Mouse (Mus musculus) limb, embryonic 15.5 days (tissue): ENCODE results near the gene Epb41l2. TPM values are rescaled to one million over a fixed set of nuclear protein-coding genes. Genes with fewer than 3 reads are reported as not detected.
A peak's percentile ranks its signal among the peaks of the same experiment; 100 is the strongest.

ENCODE experiments used
- ATAC-seq: fragments of 200-750 bp; cut with Nextera tagmentation; 2 replicates; pipeline ENCODE4 v1.8.0; 2017; ENCODE audit warnings: low read depth, moderate TSS enrichment; ENCODE audit not compliant: insufficient number of reproducible peaks, low FRiP score, low TSS enrichment
- H3K27ac ChIP-seq: fragments of 300-500 bp; sonication (generic); 2 replicates; pipeline ENCODE4 v1.5.1; 2015; ENCODE audit warnings: moderate library complexity, mild to moderate bottlenecking, inconsistent platforms
- H3K27me3 ChIP-seq: fragments of 300-500 bp; sonication (generic); 2 replicates; pipeline ENCODE4 v1.6.1; 2015; ENCODE audit warnings: inconsistent platforms
- H3K36me3 ChIP-seq: fragments of 300-500 bp; sonication (generic); 2 replicates; pipeline ENCODE4 v1.6.1; 2015; ENCODE audit warnings: inconsistent platforms
- H3K4me1 ChIP-seq: fragments of 300-500 bp; sonication (generic); 2 replicates; pipeline ENCODE4 v1.6.1; 2015; ENCODE audit warnings: inconsistent platforms
- H3K4me2 ChIP-seq: fragments of 300-500 bp; sonication (generic); 2 replicates; pipeline ENCODE4 v1.6.1; 2015; ENCODE audit warnings: mild to moderate bottlenecking, inconsistent platforms
- H3K4me3 ChIP-seq: fragments of 300-500 bp; sonication (generic); 2 replicates; pipeline ENCODE4 v1.5.1; 2015; ENCODE audit warnings: mild to moderate bottlenecking, inconsistent platforms
- H3K9ac ChIP-seq: fragments of 300-500 bp; sonication (generic); 2 replicates; pipeline ENCODE4 v1.6.1; 2015; ENCODE audit warnings: inconsistent platforms
- H3K9me3 ChIP-seq: fragments of 300-500 bp; sonication (generic); 2 replicates; pipeline ENCODE4 v1.6.1; 2016; ENCODE audit warnings: inconsistent platforms
- WGBS: fragments of 180-500 bp; shearing (Covaris S2); methylation state at CpG from one replicate; pipeline ENCODE4 v1.1.7; 2015; 5-methylcytosine and 5-hydroxymethylcytosine counted together
- polyA plus RNA-seq: library from polyadenylated mRNA; unstranded; fragments of >200 nt; fragmentation: Nextera tagmentation; extraction: Ambion mirVana; gene quantifications from 2 replicates; pipeline ENCODE4 v1.2.1, GENCODE M21; 2015

Epb41l2 gene
- polyA plus RNA-seq, 1 experiment from 2014 or later = 79.7 TPM

DNA sequence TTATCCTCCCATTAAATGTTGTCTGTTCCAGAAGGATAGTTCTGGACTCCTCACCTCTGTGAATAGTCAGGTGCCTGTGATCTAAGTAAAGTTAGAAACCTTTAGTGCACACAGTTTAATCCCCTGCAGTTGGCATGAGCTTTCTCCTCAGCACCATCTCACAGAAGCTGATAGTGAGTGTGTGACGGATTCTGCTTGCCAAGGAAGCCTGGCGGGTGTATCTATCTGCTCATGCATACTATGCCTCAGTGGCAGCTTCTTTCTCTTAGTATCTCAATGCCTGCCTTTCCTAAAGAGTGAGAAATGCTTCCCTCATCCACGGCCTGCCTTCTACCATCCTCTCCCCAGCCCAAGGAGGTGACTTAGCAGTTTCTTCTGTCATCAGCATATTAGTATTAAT, 103.1 kb downstream of the Epb41l2 start:
- no peak overlapping the region for H3K9ac ChIP-seq
- H3K4me1 ChIP-seq = no peaks in the 10 kb centered on the region
- no peak overlapping the region for H3K27ac ChIP-seq
- no peak for ATAC-seq
- no peak overlapping the region for H3K4me3 ChIP-seq
- H3K9me3 ChIP-seq = no peaks in the 10 kb centered on the region
- no peaks in the 10 kb centered on the region for H3K36me3 ChIP-seq
- no peaks in the 10 kb centered on the region for H3K27me3 ChIP-seq
- WGBS = 69% methylated on average over 3 of the region's 3 CpGs
- H3K4me2 ChIP-seq = no peak overlapping the region

DNA sequence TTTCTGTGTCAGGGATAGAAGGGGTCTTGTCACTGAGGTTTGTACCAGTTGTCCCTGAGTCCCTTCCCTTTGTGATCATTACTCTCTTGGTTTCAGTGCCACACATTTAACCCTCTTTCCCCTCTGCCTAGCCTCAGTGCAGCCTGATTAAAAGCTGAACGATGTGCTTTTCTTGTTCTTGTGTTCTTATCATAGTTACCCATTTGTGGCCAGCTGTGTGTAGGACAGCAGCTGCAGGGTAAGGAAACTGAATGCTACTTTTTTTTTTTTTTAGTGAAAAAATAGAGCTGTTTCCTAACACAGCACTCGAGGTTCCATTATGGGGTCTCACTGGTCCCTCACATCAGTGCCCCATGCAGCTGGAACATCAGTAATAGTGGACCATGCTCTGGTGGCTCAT, 106.9 kb downstream of the Epb41l2 start:
- no peaks in the 10 kb centered on the region for H3K27me3 ChIP-seq
- no peak overlapping the region for H3K4me2 ChIP-seq
- no peak overlapping the region for H3K9ac ChIP-seq
- ATAC-seq = no peak
- peaks cover 8% of the 10 kb centered on the region for H3K36me3 ChIP-seq
- no peaks in the 10 kb centered on the region for H3K9me3 ChIP-seq
- H3K4me3 ChIP-seq = no peak overlapping the region
- H3K27ac ChIP-seq = no peak overlapping the region
- WGBS = 56% methylated on average over 2 of the region's 2 CpGs
- no peaks in the 10 kb centered on the region for H3K4me1 ChIP-seq

GRCm38 (mm10) chr10:25471944-25472343, 112.3 kb downstream of the Epb41l2 start:
- Histone ChIP-seq H3K27me3 (no peaks in the 10 kb centered on the region), H3K4me3 (no peak overlapping the region), H3K9me3 (no peaks in the 10 kb centered on the region), H3K9ac (no peak overlapping the region), H3K4me1 (no peaks in the 10 kb centered on the region), H3K36me3 (peaks cover 29% of the 10 kb centered on the region), H3K27ac (no peak overlapping the region), H3K4me2 (no peak overlapping the region)
- WGBS = 60% methylated on average over 2 of the region's 2 CpGs
- no peak for ATAC-seq

DNA sequence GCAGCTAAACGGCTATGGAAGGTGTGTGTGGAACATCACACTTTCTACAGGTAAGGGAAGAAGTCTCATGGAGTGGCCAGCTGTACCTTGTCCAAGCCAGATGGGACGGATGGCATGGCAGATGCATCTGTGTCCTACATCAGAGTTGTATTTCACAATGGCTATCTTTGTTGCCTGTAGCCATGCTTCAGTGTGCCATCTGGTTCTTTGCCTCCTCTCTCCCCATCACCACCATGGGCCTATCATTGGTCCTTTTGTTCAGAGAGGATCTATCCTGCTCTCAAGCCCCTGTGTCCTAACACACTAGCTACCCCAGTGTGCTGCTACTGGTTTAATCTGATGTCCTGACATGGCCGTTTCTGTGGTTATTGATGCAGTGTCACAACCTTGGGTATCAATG, 120.1 kb downstream of the Epb41l2 start:
- Histone ChIP-seq H3K36me3 (peaks cover 20% of the 10 kb centered on the region), H3K4me3 (no peak overlapping the region), H3K27me3 (no peaks in the 10 kb centered on the region), H3K9ac (no peak overlapping the region), H3K4me2 (no peak overlapping the region), H3K9me3 (no peaks in the 10 kb centered on the region), H3K4me1 (no peaks in the 10 kb centered on the region), H3K27ac (no peak overlapping the region)
- 83% methylated on average over 3 of the region's 3 CpGs for WGBS
- ATAC-seq = no peak

DNA sequence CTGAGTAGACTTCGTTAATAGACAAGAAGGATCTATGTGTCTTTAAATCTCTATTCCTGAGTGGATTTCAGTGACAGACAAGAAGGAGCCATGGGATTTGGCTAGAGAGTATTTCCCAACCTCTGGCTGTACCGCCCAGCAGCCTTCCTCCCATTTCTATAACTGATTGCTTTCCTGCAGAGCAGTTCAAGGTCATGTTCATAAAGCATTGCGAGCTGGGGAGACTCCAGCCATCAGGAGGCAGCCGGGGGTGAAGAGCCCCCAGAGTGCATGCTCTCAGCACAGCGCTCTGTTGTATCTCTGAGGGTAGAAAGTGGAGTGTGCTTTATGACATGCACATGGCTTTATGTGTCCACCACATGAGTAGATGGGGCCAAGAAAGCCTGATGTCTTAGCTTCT, 123.2 kb downstream of the Epb41l2 start:
- Histone ChIP-seq H3K27me3 (no peaks in the 10 kb centered on the region), H3K9me3 (no peaks in the 10 kb centered on the region), H3K36me3 (peaks cover 22% of the 10 kb centered on the region)

GRCm38 (mm10) chr10:25488456-25488855, 128.9 kb downstream of the Epb41l2 start:
- Histone ChIP-seq H3K9ac (no peak overlapping the region), H3K36me3 (peaks cover 14% of the 10 kb centered on the region; the same call in 1 of the 2 replicates), H3K27ac (no peak overlapping the region), H3K4me2 (no peak overlapping the region), H3K27me3 (no peaks in the 10 kb centered on the region), H3K4me1 (no peaks in the 10 kb centered on the region), H3K9me3 (no peaks in the 10 kb centered on the region), H3K4me3 (no peak overlapping the region)
- no peak for ATAC-seq
- 20% methylated on average over 1 of the region's 1 CpGs for WGBS

More for the DNA sequence above, 123.2 kb downstream of the Epb41l2 start:
- Histone ChIP-seq H3K4me2 (no peak overlapping the region), H3K27ac (no peak overlapping the region), H3K9ac (no peak overlapping the region), H3K4me1 (no peaks in the 10 kb centered on the region), H3K4me3 (no peak overlapping the region)
- WGBS = 63% methylated on average over 5 of the region's 5 CpGs
- ATAC-seq = no peak

DNA sequence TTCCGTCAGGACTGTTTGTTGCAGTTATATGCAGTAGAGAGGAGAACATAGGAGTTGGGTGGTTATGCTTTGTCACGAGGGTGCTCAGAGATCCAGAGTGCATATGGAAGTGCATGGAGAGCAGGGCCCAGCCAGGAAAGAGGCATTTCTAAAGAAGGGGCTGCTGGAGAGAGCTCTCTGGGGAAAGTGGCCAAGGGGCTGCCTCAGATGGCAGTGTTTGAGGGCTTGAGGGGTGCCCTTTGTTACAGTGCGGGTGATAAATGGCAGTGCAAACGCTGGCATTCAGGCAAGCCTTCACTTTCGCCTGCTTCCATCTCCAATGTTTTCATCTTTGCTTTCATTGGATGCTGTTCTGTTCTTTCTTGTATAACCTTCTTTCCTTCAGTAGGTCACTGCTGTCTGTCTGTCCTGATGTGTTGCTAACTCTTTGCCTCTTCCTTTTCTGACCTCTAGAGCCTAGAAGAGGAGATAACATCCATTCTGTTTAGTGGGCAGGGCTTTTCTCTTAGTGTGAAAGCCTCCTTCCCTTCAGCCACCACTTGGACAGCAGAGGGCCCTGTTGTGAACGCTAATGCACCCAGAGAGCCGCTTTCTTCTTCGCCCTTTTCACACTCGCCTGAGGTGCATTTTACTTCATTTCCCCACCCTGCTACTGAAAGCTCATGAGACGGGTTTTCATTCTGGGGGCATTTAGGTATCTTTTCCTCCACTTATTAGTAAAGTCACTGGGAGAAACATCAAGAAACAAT, 139.9 kb downstream of the Epb41l2 start:
- 63% methylated on average over 10 of the region's 10 CpGs for WGBS
- no peak for ATAC-seq
- no peak overlapping the region for H3K4me3 ChIP-seq
- no peaks in the 10 kb centered on the region for H3K9me3 ChIP-seq
- no peaks in the 10 kb centered on the region for H3K27me3 ChIP-seq
- no peak overlapping the region for H3K9ac ChIP-seq
- no peak overlapping the region for H3K27ac ChIP-seq
- no peaks in the 10 kb centered on the region for H3K4me1 ChIP-seq
- no peak overlapping the region for H3K4me2 ChIP-seq
- H3K36me3 ChIP-seq = peaks cover 32% of the 10 kb centered on the region

DNA sequence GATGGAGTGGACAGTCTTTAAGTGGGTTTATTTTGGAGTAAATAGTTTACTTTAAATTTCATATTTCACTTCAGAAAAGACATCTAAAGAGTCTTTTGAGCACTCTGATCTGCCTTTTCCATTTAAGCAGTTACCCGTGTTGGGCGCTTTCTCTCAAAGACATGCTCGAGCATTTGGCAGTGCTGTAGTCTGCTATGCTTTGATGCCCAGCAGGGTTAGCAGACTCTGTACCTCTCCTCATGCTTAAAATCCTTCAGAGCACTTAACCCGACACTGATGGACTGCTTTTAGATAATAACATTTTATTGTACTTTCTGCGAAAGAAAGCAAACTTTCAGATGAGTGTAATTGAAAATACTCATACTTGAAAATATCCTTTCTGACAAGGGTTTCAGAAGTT, 143.7 kb downstream of the Epb41l2 start:
- Histone ChIP-seq H3K4me2 (no peak overlapping the region), H3K9me3 (no peaks in the 10 kb centered on the region), H3K27me3 (no peaks in the 10 kb centered on the region), H3K4me1 (no peaks in the 10 kb centered on the region), H3K36me3 (peaks cover 42% of the 10 kb centered on the region), H3K4me3 (no peak overlapping the region), H3K9ac (no peak overlapping the region), H3K27ac (no peak overlapping the region)
- ATAC-seq = no peak
- 83% methylated on average over 5 of the region's 5 CpGs for WGBS

GRCm38 (mm10) chr10:25513821-25514220, 154.2 kb downstream of the Epb41l2 start:
- Histone ChIP-seq H3K9me3 (no peaks in the 10 kb centered on the region), H3K4me1 (no peaks in the 10 kb centered on the region), H3K27me3 (no peaks in the 10 kb centered on the region), H3K9ac (no peak overlapping the region), H3K27ac (no peak overlapping the region), H3K4me3 (no peak overlapping the region), H3K4me2 (no peak overlapping the region), H3K36me3 (peaks cover 44% of the 10 kb centered on the region)
- 51% methylated on average over 1 of the region's 1 CpGs for WGBS
- ATAC-seq = no peak

- ATAC-seq = no peak
- Histone ChIP-seq H3K4me2 (no peak overlapping the region), H3K9ac (no peak overlapping the region), H3K4me3 (no peak overlapping the region), H3K27me3 (no peaks in the 10 kb centered on the region), H3K9me3 (no peaks in the 10 kb centered on the region), H3K36me3 (peaks cover 38% of the 10 kb centered on the region), H3K4me1 (no peaks in the 10 kb centered on the region), H3K27ac (no peak overlapping the region)
- WGBS = 89% methylated on average over 3 of the region's 3 CpGs
Observed at GRCm38 (mm10) chr10:25519954-25520353, 160.4 kb downstream of the Epb41l2 start.

DNA sequence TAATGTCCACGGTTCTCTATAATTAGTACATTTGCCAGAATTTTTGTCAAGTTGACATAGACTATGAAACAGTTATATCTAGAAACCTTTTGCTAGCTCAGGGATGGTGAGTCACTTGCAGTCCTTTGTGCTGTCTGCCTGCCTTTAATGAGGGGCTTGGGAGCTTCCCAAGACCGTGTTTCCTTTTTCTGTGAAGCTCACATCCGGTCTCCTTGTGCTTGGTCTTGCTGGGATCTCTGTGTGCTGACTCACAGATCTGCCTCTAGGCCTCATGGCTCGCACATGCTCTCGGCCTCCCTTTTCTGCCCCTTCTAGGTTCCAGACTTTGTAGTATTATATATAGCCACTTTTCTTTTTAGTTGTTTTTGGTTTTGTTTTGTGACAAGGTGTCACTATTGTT, 160.8 kb downstream of the Epb41l2 start:
- no peak for ATAC-seq
- H3K4me3 ChIP-seq = no peak overlapping the region
- H3K27me3 ChIP-seq = no peaks in the 10 kb centered on the region
- H3K4me2 ChIP-seq = no peak overlapping the region
- WGBS = 84% methylated on average over 5 of the region's 5 CpGs
- no peaks in the 10 kb centered on the region for H3K4me1 ChIP-seq
- no peak overlapping the region for H3K9ac ChIP-seq
- H3K36me3 ChIP-seq = peaks cover 33% of the 10 kb centered on the region
- no peak overlapping the region for H3K27ac ChIP-seq
- H3K9me3 ChIP-seq = no peaks in the 10 kb centered on the region

DNA sequence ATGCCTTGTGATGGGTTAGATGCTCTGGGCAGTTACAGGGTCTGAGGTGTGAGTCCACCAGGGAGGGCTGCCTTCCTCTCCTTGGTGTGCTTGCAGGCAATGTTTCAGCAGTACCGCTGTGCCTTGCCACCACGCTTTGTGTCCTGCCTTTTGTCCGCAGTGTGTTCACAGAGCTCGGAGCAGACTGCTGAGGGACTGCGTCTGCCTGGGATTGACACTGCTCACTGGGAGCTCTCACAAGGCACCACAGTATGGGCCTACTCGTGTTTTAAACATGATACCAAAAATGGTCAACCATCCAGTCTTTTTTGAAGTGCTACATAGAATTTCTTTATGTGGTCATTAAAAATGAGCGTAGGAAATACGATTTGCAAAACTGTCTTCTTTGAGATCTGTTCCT, 164.1 kb downstream of the Epb41l2 start:
- 94% methylated on average over 8 of the region's 8 CpGs for WGBS

DNA sequence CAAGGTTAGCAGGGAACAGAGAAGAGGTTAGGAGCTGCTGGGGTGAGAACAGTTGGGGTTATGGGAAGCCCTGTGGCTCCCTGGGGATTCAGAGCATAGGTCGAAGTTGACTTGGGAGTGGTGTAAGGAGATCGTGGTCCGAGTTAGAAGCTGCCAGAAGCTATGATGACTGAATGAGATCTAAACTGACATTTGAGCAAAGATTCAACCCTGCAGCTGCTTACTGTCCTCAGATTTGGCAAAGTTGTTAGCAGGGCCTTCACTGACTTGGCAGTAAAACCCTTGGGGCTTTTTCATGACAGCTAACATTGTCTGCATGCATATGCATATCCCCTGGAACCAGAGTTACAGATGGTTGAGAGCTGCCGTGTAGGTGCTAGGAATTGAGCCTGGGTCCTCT, 166.6 kb downstream of the Epb41l2 start:
- H3K9ac ChIP-seq = no peak overlapping the region
- no peak for ATAC-seq
- H3K27ac ChIP-seq = peak overlapping the region; percentile 57
- no peak overlapping the region for H3K4me3 ChIP-seq
- 67% methylated on average over 4 of the region's 4 CpGs for WGBS
- H3K4me2 ChIP-seq = no peak overlapping the region
- H3K27me3 ChIP-seq = no peaks in the 10 kb centered on the region
- peaks cover 5% of the 10 kb centered on the region for H3K4me1 ChIP-seq
- H3K36me3 ChIP-seq = peaks cover 17% of the 10 kb centered on the region
- H3K9me3 ChIP-seq = no peaks in the 10 kb centered on the region

More for the DNA sequence above, 164.1 kb downstream of the Epb41l2 start:
- peaks cover 19% of the 10 kb centered on the region for H3K36me3 ChIP-seq
- no peak overlapping the region for H3K27ac ChIP-seq
- no peaks in the 10 kb centered on the region for H3K27me3 ChIP-seq
- H3K9me3 ChIP-seq = no peaks in the 10 kb centered on the region
- H3K4me2 ChIP-seq = no peak overlapping the region
- no peak overlapping the region for H3K4me3 ChIP-seq
- ATAC-seq = no peak
- H3K9ac ChIP-seq = no peak overlapping the region
- H3K4me1 ChIP-seq = peaks cover 5% of the 10 kb centered on the region
